Mouse (Mus musculus): ENCODE measurements around the gene Stip1.
"Not testable (repeated sequence)": the region's sequence is repeated elsewhere in the genome, so short reads cannot be mapped to it uniquely, and the experiment has no call there.

The Stip1 gene

GRCm38 (mm10) chr19:7012426-7012825 is 27.3 kb downstream of the Stip1 start:
- no peak for DNase-seq

GRCm38 (mm10) chr19:7006892-7007593 is 32.7 kb downstream of the Stip1 start:
- DNase-seq: no peak

- DNase-seq: no peak
Measured at GRCm38 (mm10) chr19:6999360-7000063, 40.3 kb downstream of the Stip1 start.

GRCm38 (mm10) chr19:6997721-6998290 is 42.0 kb downstream of the Stip1 start:
- no peak for DNase-seq

- DNase-seq: peak; percentile 72
Measured at GRCm38 (mm10) chr19:6996006-6996405, 43.8 kb downstream of the Stip1 start, which contains the start of the genes Nudt22 and Trpt1. Gene Nudt22, minus strand, starts transcription at chr19:6996117. Gene Trpt1, plus strand, starts transcription at chr19:6996131.

GRCm38 (mm10) chr19:6995255-6995991 is 44.3 kb downstream of the Stip1 start:
- DNase-seq: no peak

GRCm38 (mm10) chr19:6994489-6994888 is 45.3 kb downstream of the Stip1 start:
- no peak for DNase-seq

- DNase-seq: no peak
Measured at GRCm38 (mm10) chr19:6994002-6994401, 45.8 kb downstream of the Stip1 start.

GRCm38 (mm10) chr19:6993011-6993770 is 46.6 kb downstream of the Stip1 start:
- DNase-seq: no peak

- DNase-seq: peak; percentile 94
Measured at GRCm38 (mm10) chr19:6992011-6992858, 47.5 kb downstream of the Stip1 start, which contains the start of gene Dnajc4. Gene Dnajc4, minus strand, starts transcription at chr19:6992572.

- DNase-seq: not testable (repeated sequence)
Measured at GRCm38 (mm10) chr19:6991166-6991565, 48.6 kb downstream of the Stip1 start.

- DNase-seq: no peak
Measured at GRCm38 (mm10) chr19:6990712-6991111, 49.1 kb downstream of the Stip1 start.

GRCm38 (mm10) chr19:6989251-6989650 is 50.5 kb downstream of the Stip1 start:
- DNase-seq: no peak

- no peak for DNase-seq
Measured at GRCm38 (mm10) chr19:6987904-6988285, 51.9 kb downstream of the Stip1 start.

- peak; percentile 64 for DNase-seq
Measured at GRCm38 (mm10) chr19:6987061-6987903, 52.5 kb downstream of the Stip1 start, which contains the start of gene Vegfb. Gene Vegfb, minus strand, starts transcription at chr19:6987651.

GRCm38 (mm10) chr19:6985951-6986708 is 53.6 kb downstream of the Stip1 start:
- no peak for DNase-seq

- no peak for DNase-seq
Measured at GRCm38 (mm10) chr19:6985300-6985699, 54.5 kb downstream of the Stip1 start.

- DNase-seq: no peak
Measured at GRCm38 (mm10) chr19:6983621-6984020, 56.1 kb downstream of the Stip1 start.

- no peak for DNase-seq
Measured at GRCm38 (mm10) chr19:6981465-6981864, 58.3 kb downstream of the Stip1 start.
